Mouse (Mus musculus): ENCODE results near the gene Rec114. TPM values are rescaled to one million over a fixed set of nuclear protein-coding genes. Genes with fewer than 3 reads are reported as not detected.

The Rec114 gene
- polyA plus RNA-seq, 1 experiment from 2014 or later, result 2.0 TPM

- Histone ChIP-seq H3K36me3 (no peaks in the 10 kb centered on the region), H3K4me2 (replicated peaks) (no peak overlapping the region), H3K27ac (replicated peaks) (no peak overlapping the region), H3K9ac (no peak overlapping the region), H3K4me1 (no peaks in the 10 kb centered on the region), H3K4me3 (replicated peaks) (no peak overlapping the region), H3K9me3 (replicated peaks) (no peaks in the 10 kb centered on the region), H3K27me3 (no peaks in the 10 kb centered on the region)
- ATAC-seq (ENCODE audit: insufficient number of reproducible peaks, low FRiP score, low TSS enrichment, low read depth), result no peak
- WGBS, result 50% methylated on average over 6 of the region's 6 CpGs
These were observed 60.4 kb downstream of the Rec114 start for GRCm38 (mm10) chr9:58683372-58683771.

DNA sequence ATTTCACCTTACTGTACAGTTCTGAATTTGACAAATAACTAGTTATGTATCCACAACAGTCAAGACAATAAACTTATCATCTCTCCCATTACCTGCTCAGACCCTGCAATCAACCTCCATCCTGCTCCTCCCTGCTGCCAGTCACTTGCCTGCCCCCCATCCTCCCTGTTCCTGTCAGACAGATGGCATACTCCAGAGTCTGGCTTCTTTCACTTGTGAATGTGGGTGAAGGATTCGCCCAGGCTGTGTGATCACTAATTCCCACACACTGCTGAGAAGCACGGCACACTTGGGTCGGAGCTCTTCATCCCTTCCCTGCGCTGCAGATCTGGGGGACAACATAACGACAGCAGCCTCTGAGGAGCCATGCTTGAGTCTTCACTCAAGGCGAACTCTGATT lies 61.7 kb downstream of the Rec114 start:
- no peaks in the 10 kb centered on the region for H3K4me1 ChIP-seq
- no peak overlapping the region for H3K4me2 ChIP-seq (replicated peaks)
- no peak overlapping the region for H3K27ac ChIP-seq (replicated peaks)
- no peak overlapping the region for H3K4me3 ChIP-seq (replicated peaks)
- no peaks in the 10 kb centered on the region for H3K9me3 ChIP-seq (replicated peaks)
- no peak for ATAC-seq (ENCODE audit: insufficient number of reproducible peaks, low FRiP score, low TSS enrichment, low read depth)
- no peaks in the 10 kb centered on the region for H3K36me3 ChIP-seq
- no peak overlapping the region for H3K9ac ChIP-seq
- no peaks in the 10 kb centered on the region for H3K27me3 ChIP-seq
- 70% methylated on average over 6 of the region's 6 CpGs for WGBS

DNA sequence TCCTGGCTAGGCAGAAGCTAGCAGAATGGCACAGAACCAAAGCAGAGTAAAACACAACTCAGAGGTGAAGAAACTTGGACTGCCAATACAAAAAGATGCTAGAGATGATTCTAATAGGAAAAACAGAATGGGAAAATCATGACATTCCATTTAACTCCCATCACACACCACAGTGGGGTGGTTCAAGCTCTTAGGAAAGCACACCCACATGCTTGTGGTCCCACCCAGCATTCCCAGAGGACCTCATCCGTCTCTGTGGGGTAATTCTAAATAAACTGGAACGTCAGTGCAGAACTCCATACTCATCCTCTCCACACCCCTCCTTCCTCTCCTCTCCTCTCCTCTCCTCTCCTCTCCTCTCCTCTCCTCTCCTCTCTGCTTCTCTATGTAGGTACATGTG lies 62.4 kb downstream of the Rec114 start:
- no peaks in the 10 kb centered on the region for H3K36me3 ChIP-seq
- 56% methylated on average over 2 of the region's 2 CpGs for WGBS
- no peak overlapping the region for H3K4me3 ChIP-seq (replicated peaks)
- H3K9ac ChIP-seq, result no peak overlapping the region
- no peaks in the 10 kb centered on the region for H3K27me3 ChIP-seq
- no peaks in the 10 kb centered on the region for H3K4me1 ChIP-seq
- no peak overlapping the region for H3K27ac ChIP-seq (replicated peaks)
- no peak overlapping the region for H3K4me2 ChIP-seq (replicated peaks)
- no peak for ATAC-seq (ENCODE audit: insufficient number of reproducible peaks, low FRiP score, low TSS enrichment, low read depth)
- no peaks in the 10 kb centered on the region for H3K9me3 ChIP-seq (replicated peaks)

DNA sequence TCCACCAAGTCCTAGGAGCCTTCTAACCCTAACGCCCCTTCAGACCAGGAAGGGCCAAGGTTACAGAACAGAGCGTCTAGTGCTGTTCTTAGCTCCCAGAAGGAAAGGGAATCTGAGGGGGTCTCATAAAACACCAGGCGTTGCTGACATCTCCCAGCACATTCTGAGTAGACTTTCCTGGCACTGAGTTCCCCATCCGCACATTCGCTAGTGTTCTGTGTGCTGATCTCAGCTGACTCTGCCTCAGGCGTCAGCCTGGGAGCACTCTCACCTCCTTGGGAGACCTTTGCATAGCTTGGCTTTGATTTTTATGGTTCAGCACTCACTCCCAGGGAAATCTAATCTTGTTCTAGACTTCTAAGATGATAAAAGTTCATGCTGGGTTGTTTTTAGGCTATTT lies 68.4 kb downstream of the Rec114 start:
- no peak overlapping the region for H3K27ac ChIP-seq (replicated peaks)
- WGBS, result 66% methylated on average over 6 of the region's 6 CpGs
- H3K27me3 ChIP-seq, result no peaks in the 10 kb centered on the region
- no peak overlapping the region for H3K4me3 ChIP-seq (replicated peaks)
- H3K36me3 ChIP-seq, result no peaks in the 10 kb centered on the region
- H3K4me1 ChIP-seq, result 0 out of 2 replicates have a peak, but pooled peaks cover 7% of the 10 kb centered on the region
- H3K4me2 ChIP-seq (replicated peaks), result no peak overlapping the region
- no peak overlapping the region for H3K9ac ChIP-seq
- no peak for ATAC-seq (ENCODE audit: insufficient number of reproducible peaks, low FRiP score, low TSS enrichment, low read depth)
- no peaks in the 10 kb centered on the region for H3K9me3 ChIP-seq (replicated peaks)

- H3K9ac ChIP-seq, result no peak overlapping the region
- no peak overlapping the region for H3K4me2 ChIP-seq (replicated peaks)
- no peak overlapping the region for H3K27ac ChIP-seq (replicated peaks)
- H3K36me3 ChIP-seq, result no peaks in the 10 kb centered on the region
- no peaks in the 10 kb centered on the region for H3K27me3 ChIP-seq
- no peaks in the 10 kb centered on the region for H3K9me3 ChIP-seq (replicated peaks)
- 0 out of 2 replicates have a peak, but pooled peaks cover 7% of the 10 kb centered on the region for H3K4me1 ChIP-seq
- WGBS, result 72% methylated on average over 11 of the region's 11 CpGs
- no peak for ATAC-seq (ENCODE audit: insufficient number of reproducible peaks, low FRiP score, low TSS enrichment, low read depth)
- H3K4me3 ChIP-seq (replicated peaks), result no peak overlapping the region
These were observed 69.0 kb downstream of the Rec114 start for GRCm38 (mm10) chr9:58674736-58675135.

DNA sequence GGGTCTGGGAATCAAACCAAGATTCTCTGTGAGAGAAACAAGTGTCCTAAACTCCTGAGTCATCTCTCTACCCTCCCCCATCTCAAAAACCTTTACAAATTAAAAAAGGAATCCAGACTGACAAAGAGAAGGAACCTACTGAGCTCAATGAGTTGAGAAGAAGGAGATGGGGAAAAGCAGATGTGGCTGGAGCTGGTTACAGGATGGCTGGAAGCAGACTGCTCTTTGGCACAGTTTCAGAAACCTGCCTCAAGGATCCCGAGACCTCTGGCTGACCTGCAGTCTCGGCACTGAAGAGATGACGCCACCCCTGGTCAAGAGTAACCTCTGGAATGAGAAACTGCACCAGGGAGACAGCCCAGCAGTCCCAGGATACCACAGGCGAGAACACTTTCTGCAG lies 71.3 kb downstream of the Rec114 start:
- Histone ChIP-seq H3K9ac (no peak overlapping the region), H3K36me3 (no peaks in the 10 kb centered on the region), H3K27ac (replicated peaks) (no peak overlapping the region), H3K9me3 (replicated peaks) (no peaks in the 10 kb centered on the region), H3K4me1 (0 out of 2 replicates have a peak, but pooled peaks cover 7% of the 10 kb centered on the region), H3K4me2 (replicated peaks) (no peak overlapping the region), H3K27me3 (no peaks in the 10 kb centered on the region), H3K4me3 (replicated peaks) (no peak overlapping the region)
- no peak for ATAC-seq (ENCODE audit: insufficient number of reproducible peaks, low FRiP score, low TSS enrichment, low read depth)
- WGBS, result 30% methylated on average over 4 of the region's 4 CpGs

DNA sequence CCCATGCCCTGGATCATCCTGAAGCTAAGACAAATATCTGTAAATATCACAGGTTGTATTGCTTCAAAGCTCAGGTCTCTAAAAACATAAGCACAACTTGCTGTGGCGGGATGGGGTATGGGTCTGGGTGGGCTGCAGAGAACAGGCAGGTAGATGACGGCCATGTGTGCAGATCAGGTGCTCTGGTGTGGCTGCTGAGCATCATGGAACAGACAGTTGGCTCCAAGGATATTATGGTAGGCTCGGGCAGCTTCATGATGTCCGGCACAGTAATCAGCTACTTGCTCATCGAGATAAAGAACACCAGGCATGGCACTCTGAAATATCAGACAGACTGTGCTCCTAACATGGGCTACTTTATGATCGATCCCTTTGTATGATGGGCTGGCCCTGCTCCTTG lies 73.9 kb downstream of the Rec114 start:
- 86% methylated on average over 6 of the region's 6 CpGs for WGBS
- no peak for ATAC-seq (ENCODE audit: insufficient number of reproducible peaks, low FRiP score, low TSS enrichment, low read depth)
- Histone ChIP-seq H3K27ac (replicated peaks) (no peak overlapping the region), H3K4me2 (replicated peaks) (no peak overlapping the region), H3K9me3 (replicated peaks) (no peaks in the 10 kb centered on the region), H3K9ac (no peak overlapping the region), H3K4me3 (replicated peaks) (no peak overlapping the region), H3K4me1 (0 out of 2 replicates have a peak, but pooled peaks cover 7% of the 10 kb centered on the region), H3K36me3 (no peaks in the 10 kb centered on the region), H3K27me3 (no peaks in the 10 kb centered on the region)

DNA sequence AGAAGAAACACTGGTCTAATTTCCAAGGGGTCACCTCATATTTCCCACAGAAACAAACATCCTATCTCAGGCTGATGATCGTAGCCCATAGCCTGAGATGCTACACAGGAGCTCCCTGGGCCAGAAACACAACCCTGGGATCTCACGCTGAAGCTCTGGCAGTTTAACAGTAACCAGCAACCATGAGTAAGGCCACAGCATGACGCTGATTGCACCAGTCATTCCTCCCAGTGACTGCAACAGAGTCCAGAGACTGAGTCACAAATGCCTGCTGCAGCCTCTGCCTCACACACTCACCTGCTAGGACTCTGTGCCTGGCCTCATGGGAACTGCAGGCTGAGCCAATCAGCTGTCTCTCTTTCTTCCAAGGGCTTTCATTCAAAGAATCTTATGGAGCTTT lies 74.7 kb downstream of the Rec114 start:
- Histone ChIP-seq H3K4me3 (replicated peaks) (no peak overlapping the region), H3K9ac (no peak overlapping the region), H3K36me3 (no peaks in the 10 kb centered on the region), H3K27ac (replicated peaks) (no peak overlapping the region), H3K9me3 (replicated peaks) (no peaks in the 10 kb centered on the region), H3K4me2 (replicated peaks) (no peak overlapping the region), H3K4me1 (0 out of 2 replicates have a peak, but pooled peaks cover 7% of the 10 kb centered on the region), H3K27me3 (no peaks in the 10 kb centered on the region)
- 63% methylated on average over 3 of the region's 3 CpGs for WGBS
- no peak for ATAC-seq (ENCODE audit: insufficient number of reproducible peaks, low FRiP score, low TSS enrichment, low read depth)

DNA sequence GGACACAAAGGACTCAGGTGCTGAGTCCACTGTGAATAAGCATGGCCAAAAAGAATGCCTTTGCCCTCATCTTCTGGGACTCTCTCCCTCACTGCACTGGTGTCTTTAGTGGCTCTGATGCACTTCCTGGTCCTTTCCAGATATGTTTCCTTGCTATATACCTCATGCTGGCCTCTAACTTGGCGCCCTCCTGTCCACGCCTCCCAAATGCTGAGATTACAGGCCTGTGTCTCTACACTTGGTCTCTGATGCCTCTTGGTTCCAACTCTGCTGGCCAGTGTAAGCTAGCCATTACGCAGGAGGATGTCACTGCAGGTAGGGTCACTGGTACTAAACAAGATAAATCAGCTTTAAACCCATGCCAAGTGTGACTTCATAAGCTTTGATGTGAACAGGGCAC lies 75.6 kb downstream of the Rec114 start:
- no peak for ATAC-seq (ENCODE audit: insufficient number of reproducible peaks, low FRiP score, low TSS enrichment, low read depth)
- WGBS, result 93% methylated on average over 3 of the region's 3 CpGs

DNA sequence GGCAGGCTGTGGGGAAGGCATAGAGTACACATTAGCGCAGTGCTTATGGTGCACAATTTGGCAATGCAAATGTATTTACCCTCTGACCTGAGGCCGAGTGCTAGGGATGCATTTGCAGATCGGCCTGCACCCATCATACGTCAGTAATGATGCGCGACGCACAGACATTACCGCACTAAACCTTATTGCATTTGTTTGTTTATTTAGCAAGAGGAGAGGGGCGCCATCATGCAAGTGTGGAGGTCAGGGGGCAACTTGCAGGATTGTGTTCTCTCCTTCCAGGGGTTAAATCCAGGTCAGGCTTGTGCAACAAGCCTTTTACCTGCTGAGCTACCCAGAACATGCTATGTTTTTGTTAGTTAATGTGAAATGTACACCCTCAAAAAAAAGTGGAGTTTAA lies 76.5 kb downstream of the Rec114 start:
- Histone ChIP-seq H3K4me2 (replicated peaks) (no peak overlapping the region), H3K4me3 (replicated peaks) (no peak overlapping the region), H3K9me3 (replicated peaks) (no peaks in the 10 kb centered on the region), H3K27ac (replicated peaks) (no peak overlapping the region), H3K27me3 (no peaks in the 10 kb centered on the region), H3K4me1 (0 out of 2 replicates have a peak, but pooled peaks cover 3% of the 10 kb centered on the region), H3K9ac (no peak overlapping the region), H3K36me3 (peaks cover 8% of the 10 kb centered on the region; the same call in 1 of the 2 replicates)
- WGBS, result 60% methylated on average over 9 of the region's 9 CpGs
- ATAC-seq (ENCODE audit: insufficient number of reproducible peaks, low FRiP score, low TSS enrichment, low read depth), result no peak

More for the DNA sequence above, 75.6 kb downstream of the Rec114 start:
- Histone ChIP-seq H3K27me3 (no peaks in the 10 kb centered on the region), H3K9ac (no peak overlapping the region), H3K4me2 (replicated peaks) (no peak overlapping the region), H3K27ac (replicated peaks) (no peak overlapping the region), H3K36me3 (peaks cover 1% of the 10 kb centered on the region; the same call in 1 of the 2 replicates), H3K4me1 (0 out of 2 replicates have a peak, but pooled peaks cover 7% of the 10 kb centered on the region), H3K4me3 (replicated peaks) (no peak overlapping the region), H3K9me3 (replicated peaks) (no peaks in the 10 kb centered on the region)

- H3K27me3 ChIP-seq, result no peaks in the 10 kb centered on the region
- H3K4me3 ChIP-seq (replicated peaks), result no peak overlapping the region
- H3K9ac ChIP-seq, result no peak overlapping the region
- H3K9me3 ChIP-seq (replicated peaks), result no peaks in the 10 kb centered on the region
- H3K4me1 ChIP-seq, result no peaks in the 10 kb centered on the region
- WGBS, result 48% methylated on average over 9 of the region's 9 CpGs
- ATAC-seq (ENCODE audit: insufficient number of reproducible peaks, low FRiP score, low TSS enrichment, low read depth), result no peak
- no peak overlapping the region for H3K27ac ChIP-seq (replicated peaks)
- H3K36me3 ChIP-seq, result peaks cover 15% of the 10 kb centered on the region; the same call in 1 of the 2 replicates
- no peak overlapping the region for H3K4me2 ChIP-seq (replicated peaks)
These were observed 77.6 kb downstream of the Rec114 start for GRCm38 (mm10) chr9:58666191-58666590.

DNA sequence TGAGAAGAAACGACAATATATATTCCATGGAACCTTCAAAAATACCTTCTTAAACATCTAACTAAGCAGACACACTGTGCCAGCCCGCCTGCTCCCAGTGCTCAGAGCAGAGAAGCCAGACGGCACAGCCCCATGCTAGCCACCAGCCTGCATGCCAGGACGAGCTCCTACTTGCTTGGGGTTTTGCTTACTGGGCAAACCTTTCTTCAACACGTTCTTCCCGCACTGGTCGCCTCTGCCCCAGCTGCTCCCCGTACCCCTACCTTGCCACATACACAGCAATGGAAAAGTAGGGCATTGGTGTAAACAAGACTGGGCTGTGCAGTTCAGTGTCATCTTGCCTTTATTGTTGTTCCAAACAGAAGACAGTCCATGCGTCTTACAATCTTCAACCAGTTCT lies 78.3 kb downstream of the Rec114 start:
- Histone ChIP-seq H3K9ac (no peak overlapping the region), H3K27ac (replicated peaks) (no peak overlapping the region), H3K4me3 (replicated peaks) (no peak overlapping the region), H3K9me3 (replicated peaks) (no peaks in the 10 kb centered on the region), H3K36me3 (peaks cover 15% of the 10 kb centered on the region; the same call in 1 of the 2 replicates), H3K4me2 (replicated peaks) (no peak overlapping the region), H3K4me1 (no peaks in the 10 kb centered on the region), H3K27me3 (no peaks in the 10 kb centered on the region)
- WGBS, result 69% methylated on average over 9 of the region's 9 CpGs
- no peak for ATAC-seq (ENCODE audit: insufficient number of reproducible peaks, low FRiP score, low TSS enrichment, low read depth)

Measured in embryonic facial prominence, embryonic 15.5 days (tissue).